Mouse (Mus musculus) liver, embryonic 14.5 days (tissue): ENCODE measurements at regions not wholly inside any gene's neighbourhood (a gene's known extent, or its start where the extent isn't known, plus 50 kb on each side); places are given as distances from the start of the nearest gene placed in this dataset.

Experiments used
- ATAC-seq: fragments of 200-750 bp; cut with Nextera tagmentation; 2 replicates; pipeline ENCODE4 v1.8.0; 2017; ENCODE audit warnings: moderate number of reproducible peaks, mild to moderate bottlenecking, moderate library complexity; ENCODE audit not compliant: insufficient read depth
- DNase-seq, 3 experiments: peaks; one replicate each; pipeline ENCODE4 v3.0.0-alpha.2; 2012 to 2013; ENCODE audit warnings: low read depth in 3 of 3, low spot score in 3 of 3
- H3K27ac ChIP-seq: fragments of 300-500 bp; sonication (generic); 2 replicates; pipeline ENCODE4 v1.5.1; 2014; ENCODE audit warnings: moderate library complexity, mild to moderate bottlenecking, control low read depth, inconsistent platforms
- H3K27me3 ChIP-seq: fragments of 300-500 bp; sonication (generic); 2 replicates; pipeline ENCODE4 v1.6.1; 2014; ENCODE audit warnings: mild to moderate bottlenecking, low read length, moderate library complexity; ENCODE audit not compliant: control insufficient read depth, insufficient read depth
- H3K36me3 ChIP-seq: fragments of 300-500 bp; sonication (generic); replicated peaks from 2 replicates; pipeline ENCODE4 v1.6.1; 2014; ENCODE audit warnings: low read depth; ENCODE audit not compliant: control insufficient read depth, insufficient read depth
- H3K4me1 ChIP-seq, 2 experiments: fragments of 200-500 bp in 1 of 2; fragments of 300-500 bp in 1 of 2; sonication (generic) in 1 of 2; replicated peaks; 2 replicates each; pipeline ENCODE4 v1.6.1; 2012 to 2014; ENCODE audit warnings: antibody characterized with exemption in 1 of 2, inconsistent platforms in 1 of 2, low read length in 1 of 2; ENCODE audit not compliant: control insufficient read depth in 2 of 2, insufficient read depth in 2 of 2
- H3K4me2 ChIP-seq: fragments of 300-500 bp; sonication (generic); 2 replicates; pipeline ENCODE4 v1.6.1; 2014; ENCODE audit warnings: low read depth, mild to moderate bottlenecking, control low read depth, moderate library complexity
- H3K4me3 ChIP-seq, 2 experiments: fragments of 200-500 bp in 1 of 2; fragments of 300-500 bp in 1 of 2; sonication (generic) in 1 of 2; 2 replicates each; pipeline ENCODE4 v1.5.1; 2012 to 2014; ENCODE audit warnings: low read depth in 2 of 2, low read length in 2 of 2, mild to moderate bottlenecking in 2 of 2, control low read depth in 1 of 2, inconsistent platforms in 1 of 2, moderate library complexity in 1 of 2; ENCODE audit not compliant: insufficient read depth in 1 of 2
- H3K9ac ChIP-seq: fragments of 300-500 bp; sonication (generic); replicated peaks from 2 replicates; pipeline ENCODE4 v1.6.1; 2014; ENCODE audit warnings: mild to moderate bottlenecking, control low read depth, moderate library complexity
- H3K9me3 ChIP-seq: fragments of 300-500 bp; sonication (generic); 2 replicates; pipeline ENCODE4 v1.6.1; 2016; ENCODE audit warnings: low read length, mixed read lengths; ENCODE audit not compliant: control insufficient read depth
- CTCF ChIP-seq: IDR thresholded peaks from 2 replicates; pipeline ENCODE4 v1.5.1; 2016; ENCODE audit warnings: antibody characterized with exemption, low read depth, control low read depth
- EP300 ChIP-seq: IDR thresholded peaks from 2 replicates; pipeline ENCODE4 v1.6.1; 2016; ENCODE audit warnings: antibody characterized with exemption, low read depth
- WGBS: fragments of 180-500 bp; shearing (Covaris S2); extraction: QIAGEN DNeasy Blood & Tissue Kit; methylation state at CpG from one replicate; pipeline ENCODE4 v1.1.7; 2014; ENCODE audit not compliant: insufficient replicate concordance; 5-methylcytosine and 5-hydroxymethylcytosine counted together

- H3K4me1 ChIP-seq = no peaks in the 10 kb centered on the region
- ATAC-seq (no peak), DNase-seq (no peak)
- no peak for TF ChIP-seq CTCF
- TF ChIP-seq EP300 = no peak
- no peak overlapping the region for H3K4me2 ChIP-seq
- H3K36me3 ChIP-seq = no peaks in the 10 kb centered on the region
- no peaks in the 10 kb centered on the region for H3K27me3 ChIP-seq
- H3K27ac ChIP-seq = no peak overlapping the region
- no peak overlapping the region for H3K9ac ChIP-seq
- 51% methylated on average over 2 of the region's 2 CpGs for WGBS
- no peaks in the 10 kb centered on the region for H3K9me3 ChIP-seq
- no peak overlapping the region for H3K4me3 ChIP-seq
Observed at GRCm38 (mm10) chr3:144324974-144325373, 120.0 kb upstream of the Lmo4 start.

GRCm38 (mm10) chr3:144323524-144323923 lies 118.5 kb upstream of the Lmo4 start:
- H3K4me2 ChIP-seq = no peak overlapping the region
- H3K4me1 ChIP-seq = no peaks in the 10 kb centered on the region
- 63% methylated on average over 3 of the region's 3 CpGs for WGBS
- H3K9me3 ChIP-seq = no peaks in the 10 kb centered on the region
- no peak overlapping the region for H3K27ac ChIP-seq
- DNase-seq = no peak
- ATAC-seq = no peak
- no peaks in the 10 kb centered on the region for H3K36me3 ChIP-seq
- H3K27me3 ChIP-seq = no peaks in the 10 kb centered on the region
- TF ChIP-seq EP300 = no peak
- TF ChIP-seq CTCF = no peak
- H3K9ac ChIP-seq = no peak overlapping the region
- no peak overlapping the region for H3K4me3 ChIP-seq

GRCm38 (mm10) chr3:144319468-144320205 lies 114.6 kb upstream of the Lmo4 start:
- Histone ChIP-seq H3K27ac (no peak overlapping the region), H3K4me1 (no peaks in the 10 kb centered on the region), H3K36me3 (no peaks in the 10 kb centered on the region), H3K4me3 (no peak overlapping the region), H3K9ac (no peak overlapping the region), H3K27me3 (no peaks in the 10 kb centered on the region), H3K4me2 (no peak overlapping the region), H3K9me3 (no peaks in the 10 kb centered on the region)
- TF ChIP-seq EP300 (no peak), CTCF (no peak)
- 48% methylated on average over 11 of the region's 11 CpGs for WGBS
- ATAC-seq (no peak), DNase-seq (no peak)

GRCm38 (mm10) chr3:144318761-144319467 lies 113.9 kb upstream of the Lmo4 start:
- Histone ChIP-seq H3K4me2 (no peak overlapping the region), H3K36me3 (no peaks in the 10 kb centered on the region), H3K27me3 (no peaks in the 10 kb centered on the region), H3K27ac (no peak overlapping the region), H3K4me3 (no peak overlapping the region), H3K4me1 (no peaks in the 10 kb centered on the region), H3K9ac (no peak overlapping the region), H3K9me3 (no peaks in the 10 kb centered on the region)
- ATAC-seq = no peak
- TF ChIP-seq CTCF (no peak), EP300 (no peak)
- WGBS = 70% methylated on average over 16 of the region's 16 CpGs
- no peak for DNase-seq

GRCm38 (mm10) chr3:144310748-144311147 lies 105.7 kb upstream of the Lmo4 start:
- Histone ChIP-seq H3K4me1 (no peaks in the 10 kb centered on the region), H3K27me3 (no peaks in the 10 kb centered on the region), H3K27ac (no peak overlapping the region), H3K9me3 (no peaks in the 10 kb centered on the region), H3K36me3 (no peaks in the 10 kb centered on the region), H3K9ac (no peak overlapping the region), H3K4me2 (no peak overlapping the region), H3K4me3 (no peak overlapping the region)
- 70% methylated on average over 5 of the region's 5 CpGs for WGBS
- no peak for TF ChIP-seq CTCF
- no peak for TF ChIP-seq EP300
- DNase-seq (no peak), ATAC-seq (no peak)
